Mouse (Mus musculus) cerebellum, adult 2 months (tissue): ENCODE measurements at regions not wholly inside any gene's neighbourhood (a gene's known extent, or its start where the extent isn't known, plus 50 kb on each side); places are given as distances from the start of the nearest gene placed in this dataset.

Experiments used
- DNase-seq, 2 experiments: peaks; one replicate each; pipeline ENCODE4 v3.0.0; 2021
- H3K27ac ChIP-seq: fragments of 200-500 bp; 2 replicates; pipeline ENCODE4 v1.5.1; 2012; ENCODE audit warnings: low read length, control low read depth, inconsistent platforms; ENCODE audit not compliant: insufficient read depth
- H3K27me3 ChIP-seq: fragments of 200-500 bp; 2 replicates; pipeline ENCODE4 v1.6.1; 2012; ENCODE audit warnings: inconsistent platforms, mild to moderate bottlenecking, low read length, moderate library complexity; ENCODE audit not compliant: control insufficient read depth, insufficient read depth
- H3K4me1 ChIP-seq: fragments of 200-500 bp; 2 replicates; pipeline ENCODE4 v1.6.1; 2011; ENCODE audit warnings: low read length; ENCODE audit not compliant: control insufficient read depth, insufficient read depth
- H3K4me3 ChIP-seq: fragments of 200-500 bp; replicated peaks from 2 replicates; pipeline ENCODE3; 2011; ENCODE audit warnings: mild to moderate bottlenecking, low read depth, low read length, control low read depth; ENCODE audit not compliant: insufficient read depth
- CTCF ChIP-seq: fragments of 200-500 bp; IDR thresholded peaks from 2 replicates; pipeline ENCODE4 v1.5.1; 2011; ENCODE audit warnings: low read depth, mild to moderate bottlenecking, control low read depth, low read length, moderate library complexity, borderline replicate concordance; ENCODE audit not compliant: insufficient read depth
- POLR2A ChIP-seq: fragments of 200-500 bp; IDR thresholded peaks from 2 replicates; pipeline ENCODE4 v1.6.1; 2011; ENCODE audit warnings: low read length, control low read depth, borderline replicate concordance; ENCODE audit not compliant: insufficient read depth
- WGBS: fragments of 180-500 bp; shearing (Covaris S2); methylation state at CpG from one replicate; pipeline ENCODE4 v1.1.7; 2018; 5-methylcytosine and 5-hydroxymethylcytosine counted together

- Histone ChIP-seq H3K4me3 (no peak overlapping the region), H3K27ac (no peak overlapping the region), H3K4me1 (no peaks in the 10 kb centered on the region), H3K27me3 (no peaks in the 10 kb centered on the region)
- WGBS: 66% methylated on average over 6 of the region's 6 CpGs
- TF ChIP-seq CTCF (no peak), POLR2A (no peak)
- no peak for DNase-seq
These were observed 227.3 kb upstream of the 1700056E22Rik start for GRCm38 (mm10) chr1:184261385-184261727.

- DNase-seq: no peak
- TF ChIP-seq POLR2A (no peak), CTCF (no peak)
- H3K4me3 ChIP-seq: no peak overlapping the region
- 84% methylated on average over 6 of the region's 6 CpGs for WGBS
- H3K27ac ChIP-seq: no peak overlapping the region
- no peaks in the 10 kb centered on the region for H3K27me3 ChIP-seq
- no peaks in the 10 kb centered on the region for H3K4me1 ChIP-seq
These were observed 226.8 kb upstream of the 1700056E22Rik start for GRCm38 (mm10) chr1:184260722-184261384.

- Histone ChIP-seq H3K27me3 (no peaks in the 10 kb centered on the region), H3K4me1 (no peaks in the 10 kb centered on the region), H3K4me3 (no peak overlapping the region), H3K27ac (no peak overlapping the region)
- WGBS: 90% methylated on average over 9 of the region's 9 CpGs
- no peak for TF ChIP-seq POLR2A
- no peak for TF ChIP-seq CTCF
- no peak for DNase-seq
These were observed 225.8 kb upstream of the 1700056E22Rik start for GRCm38 (mm10) chr1:184259853-184260252.

GRCm38 (mm10) chr1:184257356-184257755 lies 223.3 kb upstream of the 1700056E22Rik start:
- no peaks in the 10 kb centered on the region for H3K4me1 ChIP-seq
- no peak overlapping the region for H3K27ac ChIP-seq
- WGBS: 92% methylated on average over 6 of the region's 6 CpGs
- H3K4me3 ChIP-seq: no peak overlapping the region
- TF ChIP-seq POLR2A: no peak
- no peak for TF ChIP-seq CTCF
- no peak for DNase-seq
- H3K27me3 ChIP-seq: no peaks in the 10 kb centered on the region

- TF ChIP-seq POLR2A (no peak), CTCF (no peak)
- H3K4me1 ChIP-seq: no peaks in the 10 kb centered on the region
- DNase-seq: no peak
- WGBS: 77% methylated on average over 4 of the region's 4 CpGs
- H3K27ac ChIP-seq: no peak overlapping the region
- H3K4me3 ChIP-seq: no peak overlapping the region
- H3K27me3 ChIP-seq: no peaks in the 10 kb centered on the region
These were observed 220.8 kb upstream of the 1700056E22Rik start for GRCm38 (mm10) chr1:184254951-184255350.

- DNase-seq: no peak
- Histone ChIP-seq H3K27me3 (no peaks in the 10 kb centered on the region), H3K27ac (no peak overlapping the region), H3K4me1 (no peaks in the 10 kb centered on the region), H3K4me3 (no peak overlapping the region)
- 79% methylated on average over 23 of the region's 23 CpGs for WGBS
- TF ChIP-seq POLR2A (no peak), CTCF (no peak)
These were observed 210.8 kb upstream of the 1700056E22Rik start for GRCm38 (mm10) chr1:184244730-184245488.

- DNase-seq: no peak
- Histone ChIP-seq H3K4me1 (no peaks in the 10 kb centered on the region), H3K27ac (no peak overlapping the region), H3K4me3 (no peak overlapping the region), H3K27me3 (no peaks in the 10 kb centered on the region)
- no peak for TF ChIP-seq POLR2A
- WGBS: 85% methylated on average over 9 of the region's 9 CpGs
These were observed 210.2 kb upstream of the 1700056E22Rik start for GRCm38 (mm10) chr1:184244296-184244695.

- WGBS: 71% methylated on average over 4 of the region's 4 CpGs
- Histone ChIP-seq H3K27me3 (no peaks in the 10 kb centered on the region), H3K4me1 (no peaks in the 10 kb centered on the region), H3K4me3 (no peak overlapping the region), H3K27ac (no peak overlapping the region)
- no peak for TF ChIP-seq CTCF
- no peak for TF ChIP-seq POLR2A
- DNase-seq: no peak
These were observed 207.7 kb upstream of the 1700056E22Rik start for GRCm38 (mm10) chr1:184241846-184242245.
